Mouse (Mus musculus) MEL (cell line): ENCODE data around the gene Ercc6l2.

ENCODE experiments used
- POLR2A ChIP-seq, 2 experiments: IDR thresholded peaks; 2 replicates each; pipeline ENCODE4 v1.6.1; 2011 to 2012; ENCODE audit warnings: low read length in 2 of 2, mild to moderate bottlenecking in 2 of 2, control low read depth in 1 of 2, improper control_type of control experiment in 1 of 2, low read depth in 1 of 2, moderate library complexity in 1 of 2; ENCODE audit not compliant: control insufficient read depth in 1 of 2, insufficient read depth in 1 of 2, poor library complexity in 1 of 2
- SIN3A ChIP-seq: IDR thresholded peaks from 2 replicates; pipeline ENCODE4 v1.6.1; 2012; ENCODE audit warnings: low read length, improper control_type of control experiment, inconsistent platforms

GRCm38 (mm10) chr13:63766065-63766464, 49.0 kb upstream of the Ercc6l2 start:
- TF ChIP-seq SIN3A (no peak), POLR2A (IDR thresholded peaks at IDR 0.05; ENCODE audit: control insufficient read depth in 1 of 2, insufficient read depth in 1 of 2, low read depth in 1 of 2, low read length in 2 of 2, poor library complexity in 1 of 2) (no peak)
